Mouse (Mus musculus) kidney, adult 2 months (tissue): ENCODE measurements around the gene Cfap161.

ENCODE experiments used
- CTCF ChIP-seq: fragments of 200-500 bp; conservative IDR thresholded peaks from 2 replicates; pipeline ENCODE4 v1.5.1; 2011; ENCODE audit warnings: low read depth, mild to moderate bottlenecking, control low read depth, low read length, moderate library complexity, mixed read lengths; ENCODE audit not compliant: insufficient read depth, insufficient read length
- POLR2A ChIP-seq: fragments of 200-500 bp; IDR thresholded peaks from one replicate; pipeline ENCODE4 v1.6.1; 2011; ENCODE audit warnings: low read depth, low read length, control low read depth

GRCm38 (mm10) chr7:83732781-83733180, 61.9 kb downstream of the Cfap161 start:
- no peak for TF ChIP-seq CTCF
- TF ChIP-seq POLR2A, result no peak
